Mouse (Mus musculus) megakaryocyte progenitor cell, adult 5-6 weeks (primary cell): ENCODE data around the gene Kcng4. TPM values are rescaled to one million over a fixed set of nuclear protein-coding genes. Genes with fewer than 3 reads are reported as not detected.

Source experiments
- ATAC-seq: replicated peaks from 2 replicates; pipeline ENCODE4 v1.8.0; 2016; ENCODE audit warnings: mild to moderate bottlenecking, moderate TSS enrichment, inconsistent platforms; ENCODE audit not compliant: poor library complexity
- total RNA-seq, 2 experiments: library from RNA; stranded (forward) in 1 of 2; stranded (reverse) in 1 of 2; fragments of 157-497, 149-512 nt in 1 of 2; fragments of 200-1000 nt in 1 of 2; gene quantifications; 2 replicates each; pipeline versions ENCODE4 v1.2.3 to v1.2.4; 2015 to 2017

The Kcng4 gene
- total RNA-seq, 2 experiments from 2014 or later, result not detected

DNA sequence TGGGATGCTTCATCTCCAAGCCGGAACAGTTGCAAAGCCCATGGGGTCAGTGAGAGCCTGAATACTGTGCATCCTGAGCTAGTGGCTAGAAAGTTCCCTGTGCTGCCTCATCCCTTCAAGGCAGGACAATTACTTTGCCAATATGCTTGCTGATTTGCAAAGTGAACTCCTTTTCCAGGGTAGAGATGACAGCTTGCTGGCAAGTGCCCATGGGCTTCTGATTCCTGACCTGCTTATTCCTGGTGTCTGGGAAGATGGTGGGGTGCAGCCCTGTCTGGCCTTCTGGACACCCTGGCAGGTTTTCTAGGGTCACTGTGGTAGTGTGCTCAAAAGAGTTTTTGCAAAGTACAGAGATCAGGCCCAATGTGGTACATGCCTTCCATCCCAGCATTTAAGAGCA, 7.5 kb upstream of the Kcng4 start:
- ATAC-seq, result no peak

GRCm38 (mm10) chr8:119641058-119641457, 5.6 kb upstream of the Kcng4 start:
- ATAC-seq, result no peak

DNA sequence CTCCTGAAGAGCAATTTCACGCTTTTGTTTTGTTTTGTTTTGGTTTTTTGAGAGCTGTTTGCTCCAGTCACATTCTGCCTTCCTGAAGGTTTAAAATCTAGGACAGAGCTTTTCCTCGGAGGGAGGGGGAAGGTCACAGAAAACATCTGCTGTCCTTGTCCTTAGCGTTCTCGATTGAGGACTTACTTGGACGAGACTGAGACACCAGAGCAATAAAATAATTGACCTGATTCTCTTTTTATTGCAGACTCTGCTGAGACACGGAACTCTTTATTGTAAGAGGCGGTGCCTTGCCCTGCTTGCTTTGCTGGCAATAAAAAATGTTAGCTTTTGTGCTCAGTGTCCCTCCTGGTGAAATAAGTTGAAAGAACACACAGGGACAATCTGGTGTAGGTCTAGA, 4.3 kb upstream of the Kcng4 start:
- no peak for ATAC-seq

DNA sequence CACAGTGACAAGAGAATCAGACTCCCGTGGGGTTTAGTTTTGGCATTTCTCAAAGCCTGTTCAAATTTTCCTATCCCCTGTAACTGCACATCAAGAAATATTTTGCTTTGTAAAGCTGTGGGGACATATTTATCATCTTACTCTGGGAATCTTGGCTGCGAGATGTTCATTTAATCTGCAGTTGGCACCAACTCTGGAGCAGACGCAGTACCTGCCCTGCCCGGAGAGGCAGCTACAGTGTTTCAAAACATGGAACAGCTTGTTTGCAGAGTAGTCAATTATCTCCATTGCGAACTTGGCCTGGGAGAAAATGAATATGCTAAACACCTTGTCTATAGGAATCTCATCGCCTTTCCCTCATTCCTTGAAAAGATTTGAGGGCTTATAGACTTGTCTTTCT, 2.8 kb upstream of the Kcng4 start:
- ATAC-seq, result no peak

DNA sequence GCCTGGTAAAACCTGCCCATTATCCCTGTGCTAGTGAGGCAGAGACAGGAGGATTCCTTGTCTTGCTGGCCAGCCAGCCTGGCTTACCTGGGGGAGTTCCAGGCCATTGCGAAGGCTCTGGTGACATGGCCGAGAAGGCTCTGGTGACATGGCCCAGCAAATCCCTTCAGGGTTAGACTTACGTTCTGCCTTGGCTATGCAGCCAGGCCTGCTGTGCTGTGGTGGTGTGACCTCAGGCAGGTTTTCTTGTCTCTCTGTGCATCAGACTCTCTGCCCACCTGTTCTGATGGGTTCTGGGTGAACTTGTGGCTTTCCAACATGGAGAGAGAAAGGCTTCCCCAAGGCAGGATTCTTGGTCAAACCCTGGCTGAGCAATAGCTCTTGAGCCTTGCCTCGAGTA, 1.9 kb upstream of the Kcng4 start:
- ATAC-seq, result no peak

DNA sequence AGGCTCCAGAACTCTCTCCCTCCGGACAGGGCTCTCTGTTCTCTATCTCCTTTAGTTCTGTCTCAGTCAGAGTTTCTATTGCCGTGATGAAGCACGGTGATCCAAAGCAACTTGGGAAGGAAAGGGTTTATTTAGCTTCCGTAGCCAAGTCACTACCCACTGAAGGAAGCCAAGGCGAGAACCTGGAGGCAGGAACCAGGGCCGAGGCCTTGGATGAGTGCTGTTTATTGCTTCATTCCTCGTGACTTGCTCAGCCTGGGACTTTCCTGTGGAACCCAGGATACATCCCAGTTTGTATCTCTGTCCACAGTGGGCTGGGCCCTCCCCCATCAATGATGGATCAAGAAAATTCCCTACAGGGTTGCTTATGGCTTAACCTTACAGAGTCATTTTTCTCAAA, 1.3 kb upstream of the Kcng4 start:
- no peak for ATAC-seq

DNA sequence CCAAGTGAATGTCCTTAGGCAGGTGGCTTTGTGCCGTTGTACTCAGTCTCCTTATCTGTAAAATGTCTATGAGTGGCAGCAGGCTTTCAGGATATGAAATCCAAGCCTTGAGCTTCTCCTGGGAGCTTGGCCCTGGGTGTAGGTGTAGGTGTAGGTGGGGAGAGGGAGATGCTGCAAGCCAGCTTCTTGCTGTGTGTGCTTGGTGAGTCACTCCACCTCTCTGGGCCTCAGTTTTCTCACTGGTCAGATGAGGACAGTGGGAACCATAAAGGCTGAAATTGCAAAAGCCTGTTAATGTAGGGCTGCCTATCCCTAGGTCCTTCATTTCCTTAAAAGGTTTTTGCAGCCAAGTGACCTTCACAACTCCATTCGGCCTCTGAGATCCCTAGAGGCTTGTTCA, 478 bp upstream of the Kcng4 start:
- no peak for ATAC-seq

DNA sequence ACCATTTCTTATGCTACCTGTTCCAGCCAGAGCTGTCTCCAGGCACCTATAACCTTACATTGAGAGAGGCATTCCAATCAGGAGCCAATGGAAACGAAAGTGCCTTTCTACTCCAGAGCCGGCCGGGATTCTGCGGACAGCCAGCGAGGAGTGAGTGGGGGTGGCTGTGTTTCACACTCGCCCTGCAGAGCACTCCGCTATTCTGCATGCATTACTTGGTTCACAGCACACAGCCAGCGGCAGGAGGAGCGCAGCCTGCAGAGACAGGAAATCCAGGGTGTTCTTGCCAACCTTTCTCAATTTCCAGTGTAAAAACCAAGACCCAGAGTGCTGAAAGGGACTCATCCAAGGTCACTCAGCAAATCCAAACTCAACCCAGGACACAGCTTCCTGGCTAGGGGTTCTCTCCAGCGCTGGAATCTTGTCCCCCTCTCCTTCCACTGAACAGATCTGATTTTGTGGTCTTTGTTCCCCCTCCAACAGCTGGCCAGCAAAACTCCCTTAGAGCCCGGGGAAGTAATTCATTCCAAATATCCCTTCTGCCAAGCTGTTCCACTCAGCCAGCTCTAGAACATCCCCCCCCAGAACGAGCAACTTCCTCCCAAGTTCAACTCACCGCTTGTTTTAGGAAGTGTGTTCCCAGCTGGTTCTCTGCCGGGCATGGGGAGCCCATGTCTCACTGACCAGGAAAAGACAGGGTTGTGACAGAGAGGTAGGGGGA, 704 bp downstream of the Kcng4 start:
- no peak for ATAC-seq

- no peak for ATAC-seq
Observed at GRCm38 (mm10) chr8:119632909-119633308, 2.6 kb downstream of the Kcng4 start.

GRCm38 (mm10) chr8:119632246-119632645, 3.2 kb downstream of the Kcng4 start:
- ATAC-seq, result no peak

- no peak for ATAC-seq
Observed at GRCm38 (mm10) chr8:119630841-119631240, 4.6 kb downstream of the Kcng4 start.

DNA sequence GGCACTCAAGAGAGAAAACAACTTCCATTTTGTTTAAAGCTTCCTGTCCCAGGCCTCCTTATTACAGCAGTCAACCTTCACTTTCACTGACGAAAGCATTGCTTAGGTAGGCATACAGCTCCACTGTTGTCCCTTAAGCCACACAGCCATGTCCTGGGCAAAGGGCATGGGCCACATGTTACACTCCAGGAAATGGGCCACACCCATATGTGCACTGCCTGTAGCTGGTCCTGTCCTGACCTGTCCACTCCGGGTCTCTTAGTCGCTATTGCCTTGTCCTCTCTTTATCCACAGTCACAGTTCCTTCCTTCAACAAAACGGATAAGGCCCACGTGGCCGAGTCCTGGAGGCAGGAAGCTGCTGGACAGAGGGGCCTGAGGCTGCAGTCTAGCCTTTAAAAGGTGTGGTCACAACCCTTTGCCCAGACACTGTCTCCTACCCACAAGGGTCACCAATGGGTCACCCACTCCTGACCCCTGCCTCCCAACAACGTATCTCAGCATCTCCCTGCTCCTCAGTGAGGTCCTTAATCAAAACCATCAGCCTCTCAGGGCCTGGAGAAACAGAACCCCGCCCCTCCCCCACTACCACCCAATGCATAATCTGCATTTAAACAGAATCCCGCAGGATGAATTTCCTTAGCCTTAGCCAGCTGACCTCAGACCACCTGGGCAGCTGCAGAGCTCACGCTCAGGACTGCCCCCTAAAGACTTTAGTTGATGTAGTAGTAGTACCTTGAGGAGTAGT, 7.7 kb downstream of the Kcng4 start:
- peak; percentile 19; the same call in 1 of the 2 replicates for ATAC-seq

GRCm38 (mm10) chr8:119627199-119627598, 8.3 kb downstream of the Kcng4 start:
- ATAC-seq, result peak; percentile 85

DNA sequence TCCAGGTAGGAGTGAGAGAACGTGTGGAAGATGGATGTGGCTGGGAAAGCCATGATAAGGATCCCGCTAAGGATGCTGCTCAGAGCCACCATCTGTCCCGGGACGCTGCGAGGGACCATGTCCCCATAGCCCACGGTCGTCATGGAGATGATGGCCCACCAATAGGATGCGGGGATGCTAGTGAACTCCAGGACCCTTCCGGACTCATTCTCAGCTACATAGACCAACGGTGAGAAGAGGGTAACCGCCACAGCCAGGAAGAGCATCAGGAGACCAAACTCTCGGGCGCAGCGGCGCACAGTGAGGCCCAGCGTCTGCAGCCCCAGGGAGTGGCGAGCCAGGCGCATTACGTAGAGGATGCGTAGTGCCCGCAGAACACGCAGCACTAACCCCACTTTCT, 9.7 kb downstream of the Kcng4 start:
- ATAC-seq, result no peak

- no peak for ATAC-seq
Observed at GRCm38 (mm10) chr8:119624916-119625315, 10.6 kb downstream of the Kcng4 start.

DNA sequence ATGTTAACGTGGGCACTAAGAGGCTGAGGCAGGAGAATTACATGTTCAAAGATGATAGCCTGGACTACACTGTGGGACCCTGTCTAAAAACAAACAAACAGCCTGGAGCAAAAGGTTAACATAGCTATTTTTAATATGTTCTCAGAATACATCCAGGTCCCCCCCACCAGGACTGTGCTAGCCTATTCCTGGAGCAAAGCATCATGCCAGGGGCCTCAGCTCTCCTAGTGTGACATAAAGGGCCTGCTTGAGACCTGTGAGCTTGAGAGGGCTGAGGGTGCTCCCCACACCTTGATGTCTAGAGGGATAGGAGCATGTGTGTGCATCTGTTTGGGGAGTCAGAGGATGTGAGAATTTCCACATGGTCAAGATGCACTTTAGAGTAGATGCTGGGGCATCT, 11.7 kb downstream of the Kcng4 start:
- no peak for ATAC-seq

GRCm38 (mm10) chr8:119623061-119623460, 12.4 kb downstream of the Kcng4 start:
- no peak for ATAC-seq

- no peak for ATAC-seq
Observed at GRCm38 (mm10) chr8:119622555-119622954, 12.9 kb downstream of the Kcng4 start.

DNA sequence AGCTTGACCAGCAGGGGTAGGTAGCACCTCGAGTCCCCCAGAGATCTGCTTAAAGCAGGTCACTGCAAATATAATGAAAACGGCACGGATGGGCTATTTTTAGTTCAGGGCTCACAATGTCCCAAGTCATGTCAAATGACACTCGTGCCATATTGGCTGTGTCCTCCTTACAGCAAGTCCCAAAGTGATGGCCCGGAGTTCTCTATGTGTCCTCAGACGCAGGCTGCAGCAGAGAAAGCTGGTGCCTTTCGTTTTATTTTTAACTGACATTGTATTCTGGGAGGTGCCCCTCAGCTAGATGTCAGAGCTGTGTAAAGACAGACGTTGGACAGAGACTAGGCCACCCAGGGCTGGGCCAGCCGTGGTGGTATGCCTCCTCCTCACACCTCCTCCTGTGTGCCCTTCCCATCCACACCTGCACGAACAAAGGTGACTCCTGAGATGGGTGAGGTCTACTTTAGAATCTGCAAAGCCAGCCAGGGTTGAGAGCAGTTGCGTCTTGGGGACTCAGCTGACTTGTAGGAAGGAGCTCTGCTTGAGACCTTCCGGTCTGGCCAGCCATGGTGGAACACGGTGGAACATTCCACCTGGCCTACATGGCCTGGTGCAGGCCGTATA, 14.5 kb downstream of the Kcng4 start:
- ATAC-seq, result no peak

DNA sequence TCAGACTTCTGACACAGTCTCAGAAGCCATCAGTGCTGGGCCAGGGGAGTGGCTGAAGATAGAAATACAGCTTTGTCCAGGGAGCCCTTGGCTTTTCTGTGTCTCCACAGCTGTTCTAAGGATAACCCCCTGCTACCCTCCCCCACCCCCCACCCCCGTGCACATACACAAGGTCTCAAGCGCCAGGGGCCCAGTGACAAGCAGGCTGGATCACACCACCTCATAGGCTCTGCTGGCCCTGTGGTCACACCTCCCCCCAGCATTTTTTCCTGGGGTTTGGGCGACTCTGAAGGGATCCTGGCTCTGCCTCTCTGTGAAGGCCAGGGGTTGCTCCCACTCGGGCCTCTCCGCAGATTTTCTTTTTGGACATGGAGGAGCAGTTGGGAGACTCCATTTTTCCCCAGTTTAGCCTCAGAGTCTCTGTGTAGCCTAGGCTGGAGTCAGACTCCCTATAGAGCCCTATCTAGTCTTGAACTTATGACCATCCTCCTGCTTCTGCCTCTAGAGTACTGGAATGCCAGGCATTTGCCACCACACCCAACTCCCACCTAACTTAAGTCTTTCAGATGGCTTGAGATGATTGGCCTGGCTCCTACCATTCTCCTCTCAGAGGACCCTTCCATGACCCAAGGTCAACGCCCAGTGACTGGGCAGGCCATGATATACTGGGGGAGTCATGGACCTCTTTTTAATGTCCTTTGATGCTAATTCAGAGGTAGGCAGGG, 15.2 kb downstream of the Kcng4 start:
- no peak for ATAC-seq

GRCm38 (mm10) chr8:119618887-119619286, 16.6 kb downstream of the Kcng4 start:
- no peak for ATAC-seq
